Mouse (Mus musculus): Measurements from ENCODE around the gene Gpr142. TPM values are rescaled to one million over a fixed set of nuclear protein-coding genes. Genes with fewer than 3 reads are reported as not detected.
A peak's percentile ranks its signal among the peaks of the same experiment; 100 is the strongest.

Gene Gpr142
- total RNA-seq (2021) = not detected
- long read RNA-seq, experiment 1 = 0 reads
- long read RNA-seq, experiment 2 = 0 reads

DNA sequence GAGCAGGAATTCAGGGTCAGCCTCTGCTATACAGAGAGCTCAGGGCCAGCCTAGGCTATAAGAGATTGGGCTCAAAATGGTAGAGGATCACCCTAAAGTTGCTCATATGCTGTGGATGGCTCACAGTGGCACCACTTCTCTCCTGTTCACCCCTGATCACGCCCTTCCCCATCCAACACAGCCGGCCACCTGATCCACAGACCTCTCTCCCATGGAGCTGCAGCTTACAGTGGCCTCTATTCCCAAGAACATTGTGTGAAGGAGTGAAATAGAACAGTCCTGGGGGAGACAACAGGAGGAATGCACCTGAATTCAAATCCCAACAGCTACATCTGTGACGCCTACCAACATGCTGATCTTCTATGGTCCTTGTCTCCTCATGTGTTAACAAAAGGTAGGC is at the start of gene Gpr142:
TSS of gene Gpr142 (plus strand) at position 301 of the 400 bp plus-strand sequence.
- DNase-seq = no peak

DNA sequence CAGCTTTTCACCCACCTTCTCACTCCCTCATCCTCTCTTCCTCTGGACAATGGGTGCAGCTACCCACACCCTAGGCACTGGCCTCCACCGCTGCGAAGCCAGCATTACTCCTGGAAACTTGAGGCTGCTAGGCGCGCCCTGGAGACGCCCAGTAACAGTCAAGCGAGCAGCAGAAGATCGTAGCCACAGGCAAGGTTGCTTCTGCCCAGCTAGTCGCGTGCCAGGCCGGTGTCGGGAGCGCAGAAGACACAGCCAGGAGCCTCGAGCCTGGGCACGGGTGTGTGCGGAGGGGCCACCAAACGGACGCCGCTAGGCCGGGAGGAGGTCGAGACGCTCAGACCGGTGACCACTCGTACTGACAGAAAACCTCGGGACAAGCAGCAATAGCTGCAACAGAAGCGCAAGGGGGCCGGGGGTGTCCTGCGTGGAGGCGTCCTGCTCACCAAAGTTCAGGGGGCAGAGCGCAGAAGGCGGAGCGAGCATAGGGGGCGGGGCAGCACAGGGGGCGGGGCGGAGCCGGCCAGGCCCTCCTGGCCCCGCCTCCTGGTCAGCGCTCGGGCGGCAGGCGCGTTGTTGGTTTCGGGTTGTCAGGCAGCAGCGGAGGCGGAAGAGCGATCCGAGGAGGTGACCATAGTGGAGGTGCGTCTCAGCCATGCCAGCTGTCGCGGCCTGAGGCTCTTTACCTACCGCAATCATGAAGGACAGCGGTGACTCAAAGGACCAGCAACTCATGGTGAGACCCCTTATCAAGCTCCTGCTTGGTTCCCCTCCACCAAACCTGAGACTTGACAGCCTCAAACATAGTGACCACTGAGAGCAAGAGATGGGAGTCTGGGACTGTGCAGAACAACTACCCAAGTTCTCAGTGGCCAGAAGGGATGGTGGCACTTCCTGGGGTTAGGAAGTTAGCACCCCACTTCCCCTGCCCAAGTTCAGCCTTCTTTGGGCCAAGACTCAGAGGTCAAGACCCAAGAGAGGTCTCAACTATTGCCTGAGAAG is 33.6 kb upstream of the Gpr142 start, which contains the start of gene Kif19a:
TSS of gene Kif19a (plus strand) at position 569 of the 999 bp plus-strand sequence.
- DNase-seq = peak; percentile 79

DNA sequence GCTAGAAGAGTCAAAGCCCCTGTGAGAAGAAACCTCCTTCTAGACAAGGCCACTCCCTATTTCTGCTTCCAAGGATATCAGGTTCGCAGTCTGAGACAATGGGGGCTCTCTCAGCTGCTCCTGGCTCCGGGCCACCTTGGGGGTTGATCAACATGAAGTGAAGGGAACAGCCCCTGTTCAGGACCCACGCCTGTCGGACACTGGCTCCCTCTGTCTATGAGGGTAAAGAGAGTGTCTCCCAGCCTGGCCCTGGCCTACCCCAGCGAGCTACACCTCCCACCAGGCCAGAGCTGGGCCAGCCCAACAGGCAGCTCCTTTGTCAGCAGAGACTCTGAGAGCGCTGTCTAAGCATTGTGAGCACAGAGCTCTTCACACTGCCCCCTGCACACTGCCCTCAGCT is 28.8 kb upstream of the Gpr142 start:
- DNase-seq = no peak

DNA sequence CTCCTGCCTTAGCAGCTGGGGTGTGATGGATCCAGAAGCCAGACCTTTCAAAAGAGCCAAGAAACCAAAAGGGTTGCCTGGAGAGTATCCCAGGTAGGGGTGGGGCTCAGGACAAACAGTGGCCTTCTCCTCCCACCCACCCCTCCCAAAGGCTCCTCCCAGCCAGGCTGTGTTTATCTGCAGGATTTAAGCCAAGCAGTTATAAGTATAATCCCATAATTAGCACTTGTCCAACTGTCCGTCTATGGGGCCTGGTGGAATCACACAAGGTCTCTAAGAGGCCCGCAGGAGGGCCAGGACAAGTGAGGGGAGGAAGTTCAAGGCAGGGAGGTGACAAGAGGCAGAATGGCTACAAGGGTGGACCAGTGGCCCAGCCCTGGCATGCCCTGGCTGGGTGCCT is 26.8 kb upstream of the Gpr142 start:
- no peak for DNase-seq

DNA sequence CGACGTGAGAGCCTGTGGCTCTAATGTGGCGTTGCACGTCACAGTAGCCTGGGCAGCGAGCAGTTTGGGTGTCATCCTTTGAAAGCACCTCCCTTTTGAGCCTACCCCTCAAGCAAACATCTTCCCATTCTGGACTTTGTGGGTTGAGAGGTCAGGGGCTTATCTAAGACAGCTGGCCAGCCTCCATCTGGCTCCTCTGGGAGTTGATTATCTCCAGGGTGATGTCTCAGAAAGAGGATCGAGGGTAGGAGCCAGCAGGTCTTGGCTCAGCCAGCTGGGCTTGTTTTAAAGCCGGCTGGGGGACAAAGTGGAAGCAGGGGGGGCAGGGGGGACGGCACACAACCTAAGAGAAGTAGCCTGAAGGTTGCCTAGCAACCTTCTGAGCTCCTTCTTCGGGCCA is 18.6 kb upstream of the Gpr142 start:
- no peak for DNase-seq

DNA sequence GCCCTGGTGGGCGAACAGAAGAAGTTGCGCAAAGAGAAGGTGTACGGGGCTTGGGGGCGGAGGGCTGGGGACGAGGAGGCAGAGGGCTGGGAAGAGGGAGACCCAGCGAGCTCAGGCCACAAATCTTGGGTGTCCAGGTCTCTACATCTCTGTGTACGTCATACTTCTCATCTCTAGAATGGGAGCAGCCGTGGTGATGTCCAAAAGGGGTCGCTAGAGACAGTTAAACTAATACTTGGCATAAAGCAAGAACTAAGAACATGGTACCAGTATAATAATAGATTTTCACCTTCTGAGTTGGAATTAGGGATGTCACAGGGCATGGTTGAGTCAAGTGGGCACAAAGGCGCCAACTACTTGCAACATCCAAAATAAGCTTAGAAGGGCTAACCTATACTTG is 12.8 kb upstream of the Gpr142 start:
- no peak for DNase-seq

DNA sequence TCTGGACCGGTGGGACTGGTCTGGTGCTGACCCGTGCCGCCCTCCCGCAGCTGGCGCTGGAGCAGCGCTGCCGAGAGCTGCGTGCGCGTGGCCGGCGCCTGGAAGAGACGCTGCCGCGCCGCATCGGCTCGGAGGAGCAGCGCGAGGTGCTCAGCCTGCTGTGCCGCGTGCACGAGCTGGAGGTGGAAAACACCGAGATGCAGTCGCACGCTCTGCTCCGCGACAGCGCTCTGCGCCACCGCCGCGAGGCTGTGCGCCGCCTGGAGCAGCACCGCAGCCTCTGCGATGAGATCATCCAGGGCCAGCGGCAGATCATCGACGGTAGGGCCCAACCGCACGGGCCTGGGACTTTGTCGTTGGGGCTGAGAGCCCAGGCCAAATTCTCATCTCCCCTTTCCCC is 12.4 kb upstream of the Gpr142 start:
- peak; percentile 42 for DNase-seq

DNA sequence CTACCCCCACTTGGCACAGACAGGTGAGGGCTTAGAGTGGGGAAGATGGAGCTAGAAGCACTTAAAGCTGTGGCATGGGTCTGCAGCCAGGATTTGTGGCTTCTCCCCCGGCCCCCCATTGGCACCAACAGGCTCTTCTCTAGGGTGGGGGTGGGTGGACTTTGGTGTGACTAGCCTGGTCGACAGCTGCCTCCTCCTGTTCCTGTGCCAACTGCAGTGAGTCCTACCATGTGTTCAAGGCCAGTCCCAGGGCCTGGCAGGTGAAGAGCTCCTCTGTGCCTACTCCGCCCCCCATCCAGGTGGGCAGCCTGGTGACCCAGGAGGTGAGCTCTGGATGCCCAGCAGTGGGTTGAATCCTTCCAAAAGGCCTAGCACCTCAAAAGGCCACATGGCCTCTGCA is 11.1 kb upstream of the Gpr142 start:
- no peak for DNase-seq

DNA sequence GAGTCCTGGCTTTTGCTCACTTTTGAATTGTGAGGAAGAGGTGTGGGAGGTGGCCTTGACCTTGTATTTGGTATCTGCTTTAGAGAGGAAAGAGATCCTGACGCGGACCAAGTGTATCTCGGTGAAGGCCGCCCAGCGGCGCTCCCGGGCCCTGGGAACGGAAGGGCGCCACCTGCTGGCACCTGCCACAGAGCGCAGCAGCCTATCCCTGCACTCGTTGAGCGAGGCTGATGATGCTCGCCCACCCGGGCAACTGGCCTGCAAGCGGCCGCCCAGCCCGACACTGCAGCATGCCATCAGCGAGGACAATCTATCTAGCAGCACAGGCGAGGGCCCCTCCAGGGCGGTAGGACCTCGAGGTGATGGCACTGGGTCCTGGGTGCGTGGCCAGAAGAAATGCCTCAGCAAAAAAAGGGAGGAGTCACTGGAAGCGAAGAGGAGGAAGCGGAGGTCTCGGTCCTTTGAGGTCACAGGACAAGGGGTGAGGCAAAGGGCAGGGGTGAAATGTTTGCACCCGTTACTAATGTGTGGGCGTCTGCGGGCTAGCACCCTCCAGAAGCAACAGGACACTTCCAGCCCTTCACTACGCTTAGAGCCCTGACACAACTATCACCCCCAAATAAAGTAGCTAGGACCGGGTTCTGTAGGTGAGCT is 9.5 kb upstream of the Gpr142 start:
- peak; percentile 93 for DNase-seq

DNA sequence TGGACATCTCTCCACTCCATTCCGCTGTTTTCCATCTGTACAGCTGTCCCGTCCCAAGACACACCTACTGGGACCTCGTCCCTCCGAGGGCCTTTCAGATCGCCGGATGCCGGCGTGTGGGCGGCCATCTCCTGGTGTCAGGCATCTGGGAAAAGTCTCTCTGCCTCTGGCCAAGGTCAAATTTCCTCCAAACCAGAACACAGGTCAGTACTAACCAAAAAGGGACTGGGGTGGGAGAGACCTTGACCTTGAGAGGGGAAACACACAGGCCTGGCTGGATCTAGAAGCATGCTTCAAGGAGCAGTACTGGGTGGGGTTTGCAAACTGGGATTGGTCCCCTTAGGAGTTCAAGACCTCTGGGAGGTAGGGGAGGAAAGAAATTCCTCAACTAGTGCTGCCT is 9.0 kb upstream of the Gpr142 start:
- no peak for DNase-seq

DNA sequence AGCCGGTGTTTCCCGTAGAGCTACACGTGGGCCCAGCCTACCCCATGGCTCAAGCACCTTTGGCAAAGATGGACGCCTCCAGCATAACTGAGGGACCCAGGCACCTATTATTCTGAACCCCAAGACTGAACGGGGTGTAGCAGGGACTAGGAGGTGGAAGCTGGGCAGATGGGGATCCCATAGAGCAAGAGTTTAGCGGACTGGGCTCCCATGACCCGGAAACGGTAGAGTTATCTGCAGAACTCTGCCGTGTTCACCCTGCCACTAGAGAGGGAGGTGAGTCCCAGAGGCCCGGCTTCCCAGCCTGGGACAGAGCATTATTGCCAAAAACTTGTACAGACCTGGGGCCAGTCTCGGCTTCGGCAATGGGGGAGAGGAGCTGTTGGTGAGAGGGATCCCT is 8.6 kb upstream of the Gpr142 start:
- DNase-seq = no peak

DNA sequence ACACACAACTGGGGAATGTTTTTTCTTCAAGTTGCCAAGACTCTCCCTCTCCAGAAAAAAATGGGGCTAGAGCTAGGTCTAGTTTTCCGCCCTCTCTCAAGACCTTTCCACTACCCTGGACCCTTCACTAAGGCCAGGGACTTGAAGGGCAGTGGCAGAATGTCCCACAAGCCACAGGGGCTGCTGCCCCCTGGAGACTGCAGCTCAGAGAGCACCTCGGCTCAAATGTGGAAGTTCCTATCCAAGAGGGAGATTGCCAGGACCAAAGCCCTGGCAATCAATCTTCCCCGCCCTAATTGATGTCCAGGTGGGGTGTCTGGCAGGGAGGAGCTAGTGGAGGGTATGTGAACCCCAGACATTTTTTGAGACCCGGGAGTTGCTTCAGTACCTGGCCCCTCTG is 7.9 kb upstream of the Gpr142 start:
- no peak for DNase-seq

DNA sequence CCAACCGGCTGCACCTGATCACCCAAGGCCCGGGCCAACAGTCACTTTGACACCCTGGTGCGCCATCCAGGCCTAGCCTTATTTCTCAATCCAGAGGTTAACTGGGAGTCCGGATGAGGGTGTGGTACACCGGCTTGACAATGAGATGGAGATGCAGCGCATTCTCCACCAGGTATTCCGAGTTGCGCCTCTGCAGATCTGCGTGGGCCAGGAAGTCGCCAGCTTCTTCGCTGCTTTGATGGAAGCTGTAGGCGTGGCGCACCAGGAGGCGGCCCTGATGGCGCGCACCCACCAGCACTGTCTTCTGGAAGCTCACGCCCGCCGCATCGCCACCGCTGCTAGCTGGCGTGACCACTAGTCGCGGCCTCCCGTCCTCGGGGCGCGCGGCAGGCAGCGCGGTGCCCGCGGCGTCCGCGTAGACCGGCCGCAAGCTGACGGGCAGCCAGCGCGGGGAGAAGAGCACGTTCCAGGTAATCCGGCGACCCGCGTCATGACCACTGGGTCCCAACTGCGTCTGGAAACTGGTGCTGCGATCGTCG is 7.3 kb upstream of the Gpr142 start:
- no peak for DNase-seq

DNA sequence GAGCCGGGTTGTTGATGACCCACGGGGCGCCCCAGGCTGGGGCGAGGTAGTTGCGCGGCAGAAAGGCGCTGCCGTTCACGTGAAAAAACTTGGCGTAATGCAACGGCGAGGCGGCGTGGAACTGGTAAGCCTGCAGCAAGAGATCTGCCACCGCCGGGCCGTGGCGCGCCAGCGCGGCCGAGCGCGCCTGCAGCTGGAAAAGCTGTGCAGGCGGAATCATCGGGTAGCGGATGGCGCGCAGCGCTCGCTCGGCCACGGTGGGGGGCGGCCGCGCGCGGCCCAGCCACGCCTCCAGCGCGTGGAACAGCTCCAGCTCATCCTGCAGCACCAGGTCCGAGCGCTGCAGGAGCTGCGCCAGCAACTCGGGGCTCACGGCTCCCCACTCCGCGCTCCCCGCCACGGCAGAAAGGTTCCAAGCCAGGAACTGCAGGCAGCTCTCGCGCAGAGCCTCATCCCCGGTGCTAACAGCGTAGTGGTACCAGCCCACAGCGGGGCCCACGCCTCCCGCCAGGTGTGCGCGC is 6.8 kb upstream of the Gpr142 start:
- DNase-seq = peak; percentile 32

DNA sequence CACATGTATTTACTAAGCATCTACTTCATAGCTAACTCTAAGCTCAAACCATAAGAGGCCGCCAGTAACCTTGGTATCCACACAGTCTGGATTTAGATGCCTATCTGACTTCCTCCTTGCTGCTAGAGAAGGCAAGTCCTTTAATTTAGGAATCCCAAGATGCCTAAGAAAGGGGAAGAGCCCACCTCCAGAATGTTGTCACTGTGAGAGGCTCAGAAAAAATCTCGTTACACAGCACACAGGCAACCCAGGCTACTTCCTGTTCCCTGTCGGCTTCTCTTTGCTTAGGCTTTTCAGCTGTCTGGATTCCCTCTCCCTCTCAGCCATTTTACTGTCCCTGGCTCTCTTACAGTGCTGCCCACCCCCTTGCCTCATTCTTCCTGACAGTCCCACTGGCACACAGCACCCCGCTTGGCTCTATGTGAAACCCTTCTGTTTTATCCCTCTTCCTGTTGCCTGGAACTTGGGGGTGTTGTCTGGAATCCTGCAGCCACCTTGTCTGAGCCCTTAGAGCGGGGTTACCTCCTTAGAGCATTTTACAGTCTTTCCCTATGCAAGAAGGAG is 5.7 kb upstream of the Gpr142 start:
- DNase-seq = no peak

DNA sequence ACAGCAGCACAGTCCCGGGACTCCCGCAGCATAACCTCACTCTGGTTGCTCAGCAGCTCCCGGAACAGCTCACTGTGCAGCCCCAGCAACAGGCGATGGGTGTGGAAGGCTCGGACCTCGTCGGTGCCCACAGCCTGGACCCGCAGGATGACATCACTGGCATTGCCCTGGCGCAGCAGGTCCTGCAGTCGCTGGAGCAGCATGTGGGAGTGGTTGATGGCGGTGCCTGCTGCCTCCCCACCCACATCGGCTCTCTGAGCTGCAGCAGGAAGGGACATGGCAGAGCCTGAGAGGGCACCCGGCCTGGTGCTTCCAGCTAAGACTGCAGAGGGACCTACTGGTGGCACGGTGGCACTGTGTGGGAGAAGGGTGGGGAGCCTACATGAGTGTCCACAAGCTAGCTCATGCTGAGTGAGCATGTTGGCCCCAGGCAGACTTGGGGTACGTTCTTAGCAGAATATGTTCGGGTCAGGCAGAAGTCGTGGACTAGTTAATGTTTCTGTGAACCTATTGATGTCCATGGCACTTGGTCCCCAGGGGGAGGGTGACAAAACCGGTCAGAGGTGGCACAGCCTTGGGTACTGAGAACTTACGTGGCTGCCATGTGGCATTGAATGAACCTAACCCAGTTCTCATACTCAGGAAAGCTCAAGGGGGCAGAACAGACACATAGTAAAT is 4.7 kb upstream of the Gpr142 start:
- DNase-seq = no peak

DNA sequence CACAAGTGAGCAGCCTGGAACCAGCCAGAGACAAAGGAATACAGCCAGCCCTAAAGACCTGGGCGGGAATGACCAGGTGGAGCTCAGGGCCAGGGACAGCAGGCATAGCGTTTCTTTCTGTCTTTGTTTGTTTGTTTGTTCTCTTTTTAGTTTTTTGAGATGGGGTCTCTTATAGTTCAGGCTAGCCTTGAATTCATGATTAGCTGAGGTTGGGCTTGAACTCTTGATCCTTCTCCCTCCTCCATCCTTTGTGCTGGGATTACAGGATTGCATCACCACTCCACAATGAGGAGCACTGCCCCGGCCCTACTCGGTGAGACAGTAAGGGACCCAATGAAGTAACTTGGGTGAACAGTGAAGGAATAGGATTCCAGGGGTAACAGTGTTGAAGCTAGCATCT is 4.0 kb upstream of the Gpr142 start:
- no peak for DNase-seq

DNA sequence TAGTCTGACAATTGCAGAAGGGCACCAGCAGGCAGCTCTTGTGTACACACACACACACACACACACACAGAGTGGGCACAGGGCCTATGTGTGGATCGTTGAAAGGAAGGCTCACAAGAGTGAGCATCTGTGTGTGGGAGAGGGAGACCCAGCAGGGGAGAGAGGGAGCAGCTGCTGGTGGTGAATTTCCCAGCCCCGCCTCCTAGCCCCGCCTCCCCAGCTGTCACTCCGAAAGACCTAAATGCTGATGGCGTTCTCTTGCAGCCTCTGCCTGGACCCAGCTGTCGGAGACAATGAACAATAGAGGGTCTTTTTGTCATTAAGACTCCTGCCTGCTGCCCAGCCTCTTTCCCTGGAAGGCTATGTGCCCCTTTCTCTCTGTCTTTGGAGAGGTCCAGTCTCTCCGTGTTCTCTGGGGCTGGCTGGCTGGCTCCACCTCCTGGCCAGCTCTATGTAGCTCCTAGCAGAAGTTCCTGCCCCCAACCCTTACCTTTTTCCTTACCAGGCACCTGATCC is 3.4 kb upstream of the Gpr142 start:
- DNase-seq = peak; percentile 46

DNA sequence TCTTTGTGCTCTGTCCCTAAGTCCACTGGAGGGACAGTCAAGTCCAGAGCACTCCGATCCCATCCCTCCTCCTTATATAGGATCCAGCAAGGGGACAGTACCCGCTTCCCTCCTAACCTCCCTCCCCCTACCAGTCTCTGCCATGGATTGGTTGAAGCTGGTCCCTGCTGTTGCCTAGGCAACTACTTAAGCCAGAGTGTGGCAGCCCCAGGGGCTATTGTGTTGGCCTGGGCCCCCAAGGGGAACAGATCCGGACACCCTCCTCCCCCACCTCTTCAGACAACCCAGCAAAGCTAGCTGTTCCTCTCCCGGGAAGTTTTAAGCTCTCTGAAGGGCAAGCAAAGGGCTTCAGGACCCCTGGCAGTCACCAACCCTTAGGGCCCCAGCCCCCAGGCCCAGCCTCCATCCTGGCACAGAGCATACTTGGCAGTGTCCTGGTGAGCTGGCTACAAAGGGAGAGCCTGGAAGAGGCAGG is 2.8 kb upstream of the Gpr142 start, which contains the start of gene Btbd17:
TSS of gene Btbd17 (minus strand) at position 98 of the 475 bp plus-strand sequence.
- DNase-seq = no peak

DNA sequence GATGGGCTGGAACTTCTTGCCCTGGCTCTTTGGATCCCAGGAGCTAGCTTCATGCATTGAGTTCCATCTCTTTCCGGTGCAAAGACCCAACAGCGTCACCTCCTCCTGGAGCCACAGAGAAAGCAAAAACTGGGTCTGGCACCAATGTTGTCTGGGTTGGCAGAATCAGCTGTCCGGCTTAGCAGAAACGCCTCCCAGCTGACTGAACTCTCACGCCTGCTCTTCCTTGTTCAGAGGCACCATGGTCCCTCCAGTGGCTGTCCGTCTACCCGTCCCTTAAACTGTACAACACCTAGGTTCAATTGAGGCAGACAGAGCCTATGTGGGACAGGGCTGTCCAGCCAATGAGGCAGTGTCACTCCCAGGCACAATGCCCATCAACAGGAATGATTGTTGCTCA is 1.5 kb upstream of the Gpr142 start:
- DNase-seq = no peak

DNA sequence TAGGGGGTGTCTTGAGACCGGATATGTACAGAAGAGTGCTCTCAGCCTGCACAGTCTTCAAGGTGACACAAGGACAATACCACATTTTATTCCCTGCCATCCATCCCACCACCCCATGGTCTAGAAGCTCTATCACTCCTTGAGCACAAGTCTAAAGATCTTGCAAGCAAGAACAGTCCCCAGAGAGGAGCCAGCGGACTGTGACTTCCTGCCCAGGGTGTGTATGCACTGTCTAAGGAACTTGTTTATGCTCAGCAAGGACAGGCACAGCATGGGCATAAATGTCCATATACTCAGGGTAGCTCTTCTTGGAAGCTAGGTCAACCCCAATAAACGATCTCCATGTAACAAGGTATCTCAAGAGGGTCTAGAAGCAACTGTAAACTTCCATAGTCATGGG is 743 bp upstream of the Gpr142 start:
- no peak for DNase-seq

Data from adrenal gland, postnatal 10 days (tissue).